Mouse (Mus musculus): ENCODE data around the gene Fmc1. TPM values are rescaled to one million over a fixed set of nuclear protein-coding genes. Genes with fewer than 3 reads are reported as not detected.

Gene Fmc1
- polyA plus RNA-seq, 1 experiment: not detected

DNA sequence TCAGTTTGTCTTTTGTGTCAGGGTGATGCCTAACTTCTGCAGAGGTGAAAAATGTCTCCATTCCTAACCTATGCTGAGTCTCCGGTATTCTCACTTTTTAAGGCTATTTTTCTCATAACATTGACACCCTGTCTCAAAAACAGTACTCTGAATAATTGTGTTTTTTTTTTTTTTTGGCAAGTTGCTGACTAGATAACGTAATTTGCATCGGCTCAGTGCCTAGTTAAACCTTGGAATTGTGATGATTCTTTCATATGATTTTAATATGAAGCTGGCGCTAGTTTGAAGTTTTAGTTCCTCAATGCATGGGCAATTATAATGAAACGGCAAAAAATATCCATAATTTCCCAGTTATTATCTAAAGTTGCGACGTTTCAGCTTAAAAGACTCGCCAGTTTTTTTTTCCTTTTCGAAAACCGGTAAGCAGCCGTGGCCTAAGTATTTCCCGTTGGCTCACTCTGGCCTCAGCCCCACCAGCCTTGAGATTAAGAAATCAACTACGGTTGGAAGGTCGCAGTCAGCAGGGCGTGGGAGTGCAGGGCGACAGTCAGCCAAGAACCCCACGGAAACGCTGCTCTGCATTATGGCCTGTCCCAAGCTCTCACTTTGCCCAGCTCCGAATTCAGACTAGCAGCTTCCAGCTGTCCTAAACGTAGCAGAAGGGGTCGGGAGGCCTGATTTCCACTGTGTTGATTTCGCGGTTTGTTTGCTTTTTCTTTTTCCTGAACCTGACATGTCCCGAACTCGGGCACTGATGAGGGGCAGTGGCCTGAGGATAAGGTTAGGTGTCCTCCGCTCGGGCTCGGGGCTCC, 17.2 kb downstream of the Fmc1 start:
- H3K27ac ChIP-seq (ENCODE audit: insufficient read depth, low read depth, low read length): peak overlapping the region; percentile 97
- TF ChIP-seq POLR2A (IDR thresholded peaks at IDR 0.05; ENCODE audit: insufficient read depth, low read depth, low read length): no peak
- TF ChIP-seq CTCF (IDR thresholded peaks at IDR 0.05; ENCODE audit: insufficient read depth, low read depth, low read length): no peak
- H3K4me1 ChIP-seq (ENCODE audit: control insufficient read depth, insufficient read depth, low read length): peaks cover 3% of the 10 kb centered on the region; the same call in 1 of the 2 replicates
- WGBS: 1% methylated on average over 28 of the region's 28 CpGs
- H3K4me3 ChIP-seq (ENCODE audit: insufficient read depth, low read depth, low read length): peak overlapping the region; percentile 87

DNA sequence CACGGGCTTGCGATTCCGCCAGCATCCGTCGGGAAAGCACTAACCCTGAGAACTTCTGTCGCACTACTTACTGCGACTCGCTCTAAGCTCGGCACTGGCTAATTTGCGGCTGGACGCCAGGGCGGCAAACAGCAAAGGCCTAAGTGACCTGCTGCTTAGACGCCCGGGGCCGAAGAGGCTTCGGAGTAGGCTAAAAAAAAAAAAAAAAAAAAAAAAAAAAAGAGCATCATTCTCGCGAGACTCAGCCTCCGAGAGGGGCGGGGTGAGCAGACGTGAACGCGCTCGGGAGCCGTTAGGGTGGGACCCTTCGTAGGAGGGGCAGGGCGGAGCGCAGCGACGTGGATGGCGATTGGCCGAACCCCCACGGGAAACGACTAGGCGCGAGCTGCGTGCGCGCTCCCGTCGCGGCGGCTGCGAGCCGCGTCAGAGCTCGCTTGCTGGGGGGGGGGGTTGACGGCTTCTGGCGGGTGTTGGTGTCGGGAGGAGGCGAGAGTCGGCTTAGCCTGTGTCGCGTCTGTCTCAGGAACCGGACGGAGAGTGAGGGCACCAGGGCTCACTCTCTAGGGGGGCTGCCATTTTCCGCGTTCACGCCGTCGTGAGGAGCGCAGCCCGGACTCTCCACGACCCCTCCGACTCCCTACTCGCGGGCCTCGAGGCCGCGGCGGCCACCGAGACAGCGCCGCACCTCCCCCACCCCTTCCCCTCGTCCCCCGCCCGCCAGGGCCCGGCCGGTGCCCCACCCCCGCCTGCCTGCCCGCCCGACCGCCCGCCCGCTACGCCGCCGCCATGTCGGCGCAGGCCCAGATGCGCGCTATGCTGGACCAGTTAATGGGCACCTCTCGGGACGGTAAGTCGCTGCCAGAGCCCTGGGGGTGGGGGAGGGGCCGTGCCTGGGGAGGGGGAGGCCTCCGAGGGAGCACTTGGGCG, 18.0 kb downstream of the Fmc1 start, which contains the start of gene Luc7l2:
Gene Luc7l2, plus strand, starts transcription at position 273 of the 927 bp plus-strand sequence.
- Histone ChIP-seq H3K4me3 (ENCODE audit: insufficient read depth, low read depth, low read length) (peak within 1 kb of the TSS; percentile 87), H3K27ac (ENCODE audit: insufficient read depth, low read depth, low read length) (peak within 1 kb of the TSS; percentile 98), H3K4me1 (ENCODE audit: control insufficient read depth, insufficient read depth, low read length) (peaks cover 3% of the 10 kb centered on the region; the same call in 1 of the 2 replicates)
- under 1% methylated on average over 98 of the region's 98 CpGs for WGBS
- TF ChIP-seq POLR2A (IDR thresholded peaks at IDR 0.05; ENCODE audit: insufficient read depth, low read depth, low read length): peak; percentile 67; the same call in 1 of the 2 replicates
- TF ChIP-seq CTCF (IDR thresholded peaks at IDR 0.05; ENCODE audit: insufficient read depth, low read depth, low read length): no peak

DNA sequence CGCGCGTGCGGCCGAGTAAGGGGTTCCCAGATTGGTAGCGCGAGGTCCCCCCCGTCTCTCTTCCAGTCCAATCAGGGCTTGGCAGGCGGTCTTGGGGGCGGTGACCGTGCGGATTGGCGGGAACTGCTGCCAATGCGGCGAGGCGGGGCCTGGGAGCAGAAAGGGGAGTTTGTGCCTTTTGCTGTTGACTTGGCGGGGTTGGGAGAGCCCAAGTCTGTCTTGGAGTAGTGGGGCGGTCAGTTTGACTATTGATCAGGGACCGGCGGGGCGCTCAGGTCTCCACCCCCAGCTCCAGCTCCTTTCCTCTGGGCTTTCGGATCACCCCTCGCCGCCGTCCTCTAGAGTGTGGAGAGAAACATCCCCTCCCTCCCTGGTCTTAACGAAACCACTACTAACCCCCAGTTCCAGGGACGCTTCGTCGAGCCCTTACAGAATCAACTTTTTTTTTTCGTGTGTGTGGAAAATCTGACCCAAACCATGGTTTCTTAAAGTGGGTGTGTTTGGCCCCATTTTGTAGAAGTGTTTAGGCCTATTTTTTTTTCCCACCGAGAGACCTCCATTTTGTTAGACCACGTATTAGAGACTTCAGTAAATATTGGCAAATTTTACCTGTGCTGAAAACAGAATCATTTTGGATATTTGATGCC, 18.8 kb downstream of the Fmc1 start:
- Histone ChIP-seq H3K4me3 (ENCODE audit: insufficient read depth, low read depth, low read length) (peak overlapping the region; percentile 79), H3K4me1 (ENCODE audit: control insufficient read depth, insufficient read depth, low read length) (peaks cover 3% of the 10 kb centered on the region; the same call in 1 of the 2 replicates), H3K27ac (ENCODE audit: insufficient read depth, low read depth, low read length) (peak overlapping the region; percentile 44; the same call in 1 of the 2 replicates)
- under 1% methylated on average over 32 of the region's 32 CpGs for WGBS
- TF ChIP-seq CTCF (IDR thresholded peaks at IDR 0.05; ENCODE audit: insufficient read depth, low read depth, low read length): no peak
- TF ChIP-seq POLR2A (IDR thresholded peaks at IDR 0.05; ENCODE audit: insufficient read depth, low read depth, low read length): no peak

DNA sequence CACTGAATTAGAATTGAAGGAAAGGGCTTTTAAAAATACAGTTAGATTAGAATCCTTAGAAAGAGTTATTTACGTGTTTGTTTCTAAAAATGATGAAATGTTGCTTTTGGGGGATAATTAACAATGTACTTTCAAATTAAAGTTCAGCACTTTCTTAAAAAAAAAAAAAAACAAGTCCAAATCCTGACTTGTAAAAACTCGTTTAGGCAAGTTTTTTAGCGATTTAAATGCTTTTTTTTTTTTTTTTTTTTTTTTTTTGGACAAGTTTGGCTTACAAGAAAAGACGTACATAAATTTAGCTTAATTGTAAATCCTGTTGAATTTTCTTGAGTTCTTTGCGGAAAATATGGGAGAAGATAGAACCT, 19.3 kb downstream of the Fmc1 start:
- TF ChIP-seq CTCF (IDR thresholded peaks at IDR 0.05; ENCODE audit: insufficient read depth, low read depth, low read length) (no peak), POLR2A (IDR thresholded peaks at IDR 0.05; ENCODE audit: insufficient read depth, low read depth, low read length) (no peak)
- Histone ChIP-seq H3K4me3 (ENCODE audit: insufficient read depth, low read depth, low read length) (no peak overlapping the region), H3K27ac (ENCODE audit: insufficient read depth, low read depth, low read length) (no peak overlapping the region), H3K4me1 (ENCODE audit: control insufficient read depth, insufficient read depth, low read length) (peaks cover 3% of the 10 kb centered on the region; the same call in 1 of the 2 replicates)
- 10% methylated on average over 5 of the region's 5 CpGs for WGBS

DNA sequence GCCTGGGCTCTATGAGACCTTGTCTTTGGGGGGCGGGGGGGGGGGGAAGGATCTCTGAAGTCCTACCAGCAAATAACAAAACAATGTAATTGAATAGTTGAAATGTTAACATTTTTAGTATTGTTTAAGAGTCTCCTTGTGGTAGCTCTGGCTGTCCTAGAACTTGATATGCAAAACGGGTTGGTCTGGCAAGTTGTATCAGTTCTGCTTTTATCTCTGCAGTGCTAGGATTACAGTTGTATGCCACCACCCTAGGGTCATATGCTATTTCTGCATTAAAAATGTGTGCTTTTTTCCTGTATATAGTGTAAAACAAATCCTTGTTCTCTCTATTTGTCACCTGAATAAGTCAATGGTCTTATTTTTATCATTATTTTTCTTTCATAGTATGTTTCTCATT, 42.8 kb downstream of the Fmc1 start:
- TF ChIP-seq POLR2A (IDR thresholded peaks at IDR 0.05; ENCODE audit: insufficient read depth, low read depth, low read length) (no peak), CTCF (IDR thresholded peaks at IDR 0.05; ENCODE audit: insufficient read depth, low read depth, low read length) (no peak)
- no peak overlapping the region for H3K4me3 ChIP-seq (ENCODE audit: insufficient read depth, low read depth, low read length)
- no peaks in the 10 kb centered on the region for H3K4me1 ChIP-seq (ENCODE audit: control insufficient read depth, insufficient read depth, low read length)
- H3K27ac ChIP-seq (ENCODE audit: insufficient read depth, low read depth, low read length): no peak overlapping the region
- WGBS: 81% methylated on average over 2 of the region's 2 CpGs

DNA sequence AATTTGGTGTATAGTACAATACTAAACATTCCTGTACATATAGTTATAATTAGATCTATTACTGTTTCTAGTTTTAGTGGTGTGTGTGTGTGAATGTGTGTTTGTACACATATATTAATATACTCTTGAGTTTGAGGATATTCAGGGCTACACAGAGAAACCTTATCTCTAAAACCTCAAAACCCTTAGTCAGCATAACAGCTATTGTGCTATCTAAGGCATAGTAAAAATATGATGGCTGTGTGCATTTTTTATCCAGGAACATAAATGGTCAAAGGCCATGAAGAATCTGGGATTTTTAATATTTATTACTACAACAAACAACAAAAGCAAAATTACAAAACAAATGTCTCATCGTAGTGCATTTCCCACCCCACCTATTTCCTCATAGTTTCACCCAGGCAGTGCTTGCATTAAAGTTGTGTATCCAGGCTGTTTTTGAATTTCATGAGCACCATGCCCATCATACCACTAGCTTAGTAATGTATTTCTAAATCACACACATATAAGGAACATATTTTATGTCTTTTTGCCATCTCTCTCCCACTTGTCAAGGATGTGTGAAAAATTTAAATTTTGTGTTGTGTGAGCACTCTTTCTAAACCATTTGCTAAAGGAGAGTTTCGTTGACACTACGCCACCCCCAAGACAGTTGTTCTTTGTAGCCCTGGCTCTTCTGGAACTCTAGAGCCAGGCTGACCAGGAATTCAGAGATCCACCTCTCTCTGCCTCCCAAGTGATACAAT, 47.0 kb downstream of the Fmc1 start:
- WGBS: 88% methylated on average over 3 of the region's 3 CpGs
- no peak overlapping the region for H3K4me3 ChIP-seq (ENCODE audit: insufficient read depth, low read depth, low read length)
- TF ChIP-seq POLR2A (IDR thresholded peaks at IDR 0.05; ENCODE audit: insufficient read depth, low read depth, low read length) (no peak), CTCF (IDR thresholded peaks at IDR 0.05; ENCODE audit: insufficient read depth, low read depth, low read length) (no peak)
- H3K27ac ChIP-seq (ENCODE audit: insufficient read depth, low read depth, low read length): no peak overlapping the region
- H3K4me1 ChIP-seq (ENCODE audit: control insufficient read depth, insufficient read depth, low read length): no peaks in the 10 kb centered on the region

DNA sequence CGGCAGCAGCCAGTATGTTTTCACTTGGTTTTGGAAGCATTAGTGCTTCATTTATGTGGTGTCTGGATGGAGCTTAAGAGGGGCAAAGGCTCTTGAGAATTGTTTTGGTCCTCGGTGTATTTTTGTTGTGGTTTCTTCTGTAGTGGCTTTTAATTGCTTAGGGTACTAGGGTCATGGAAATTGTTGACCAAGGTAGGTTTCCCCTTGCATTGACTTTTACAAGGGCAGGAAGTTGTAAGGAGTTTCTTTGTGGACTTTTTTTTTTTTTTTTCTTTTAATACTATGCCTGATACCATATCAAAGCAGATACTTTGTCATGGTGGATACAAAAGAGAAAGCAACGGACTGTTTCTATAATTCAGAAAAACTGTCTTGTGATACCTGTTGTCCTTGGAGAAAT, 48.4 kb downstream of the Fmc1 start:
- no peak for TF ChIP-seq POLR2A (IDR thresholded peaks at IDR 0.05; ENCODE audit: insufficient read depth, low read depth, low read length)
- TF ChIP-seq CTCF (IDR thresholded peaks at IDR 0.05; ENCODE audit: insufficient read depth, low read depth, low read length): no peak
- Histone ChIP-seq H3K27ac (ENCODE audit: insufficient read depth, low read depth, low read length) (no peak overlapping the region), H3K4me3 (ENCODE audit: insufficient read depth, low read depth, low read length) (no peak overlapping the region), H3K4me1 (ENCODE audit: control insufficient read depth, insufficient read depth, low read length) (no peaks in the 10 kb centered on the region)
- WGBS: 80% methylated on average over 3 of the region's 3 CpGs

Other genes starting within 250 kb of the Fmc1 start
- gene Zc3hav1l, start 234.2 kb upstream of the Fmc1 start, polyA plus RNA-seq (2012; ENCODE audit: insufficient read depth, insufficient read length, low replicate concordance, missing spikeins): not detected in 2 replicates
- gene Zc3hav1, start 178.9 kb upstream of the Fmc1 start, polyA plus RNA-seq (2012; ENCODE audit: insufficient read depth, insufficient read length, low replicate concordance, missing spikeins): not detected in 2 replicates
- not detected in 2 replicates for gene Ttc26, start 152.0 kb upstream of the Fmc1 start, polyA plus RNA-seq (2012; ENCODE audit: insufficient read depth, insufficient read length, low replicate concordance, missing spikeins)
- not detected in 2 replicates for gene Ubn2, start 99.6 kb upstream of the Fmc1 start, polyA plus RNA-seq (2012; ENCODE audit: insufficient read depth, insufficient read length, low replicate concordance, missing spikeins)
- 128 TPM in 1 of 2 replicates, not detected in the other for gene Luc7l2, start 17.8 kb downstream of the Fmc1 start, polyA plus RNA-seq (2012; ENCODE audit: insufficient read depth, insufficient read length, low replicate concordance, missing spikeins)
- not detected in 2 replicates for gene Klrg2, start 103.7 kb downstream of the Fmc1 start, polyA plus RNA-seq (2012; ENCODE audit: insufficient read depth, insufficient read length, low replicate concordance, missing spikeins)
- gene Clec2l, start 129.6 kb downstream of the Fmc1 start, polyA plus RNA-seq (2012; ENCODE audit: insufficient read depth, insufficient read length, low replicate concordance, missing spikeins): not detected in 2 replicates